8 mouse cellular contexts compared by ENCODE assay signal in genomic region chr1:172082899-172083445, GRCm38 (mm10). TPM values are rescaled to one million over a fixed set of nuclear protein-coding genes. Genes with fewer than 3 reads are reported as not detected.
DNase-seq lines count a peak whose midpoint lies in the region; ATAC-seq and TF ChIP-seq lines count a peak whose summit lies in the region.

No protein-coding gene starts in this region.

- ATAC-seq in megakaryocyte, adult 5-6 weeks (ENCODE audit: poor library complexity, severe bottlenecking) = peak; percentile 64

- H3K9ac ChIP-seq in ES-E14 (ENCODE audit: insufficient read depth, low read depth, low read length, poor library complexity, severe bottlenecking) = peak overlapping the region; percentile 87

- 1% methylated on average over 24 of the region's 24 CpGs for WGBS in heart, embryonic 10.5 days

- peak overlapping the region; percentile 70 for H3K4me3 ChIP-seq in heart, embryonic 10.5 days
- H3K4me3 ChIP-seq in ES-E14 (ENCODE audit: insufficient read depth in 1 of 2, low read depth in 1 of 2, low read length in 2 of 2, poor library complexity in 1 of 2, severe bottlenecking in 1 of 2) = peak overlapping the region; percentile 96 to 98

- H3K27ac ChIP-seq in heart, embryonic 10.5 days = peak overlapping the region; percentile 93
- no peak overlapping the region for H3K27ac ChIP-seq in ES-E14 (ENCODE audit: insufficient read depth, low read depth, low read length, poor library complexity, severe bottlenecking)

- peaks cover 14% of the 10 kb centered on the region; the same call in 1 of the 2 replicates for H3K4me1 ChIP-seq in heart, embryonic 10.5 days
- peaks cover 0 to 2% of the 10 kb centered on the region in 2 experiments; a peak in 2 of 4 replicates for H3K4me1 ChIP-seq in ES-E14 (ENCODE audit: control insufficient read depth in 2 of 2, insufficient read depth in 2 of 2, low read length in 2 of 2, poor library complexity in 1 of 2)

- peaks cover 26% of the 10 kb centered on the region for H3K36me3 ChIP-seq in heart, embryonic 10.5 days
- H3K36me3 ChIP-seq in ES-E14 (ENCODE audit: control insufficient read depth, insufficient read depth, low read length, poor library complexity, severe bottlenecking) = peaks cover 2% of the 10 kb centered on the region; the same call in 1 of the 2 replicates

- no peaks in the 10 kb centered on the region for H3K9me3 ChIP-seq in heart, embryonic 10.5 days
- H3K9me3 ChIP-seq in ES-E14 (ENCODE audit: control insufficient read depth, insufficient read depth, low read depth, low read length) = no peaks in the 10 kb centered on the region

- in situ Hi-C loops in ES-E14 (cut with MboI; ENCODE audit: low sequenced_read_pairs in 2 of 2, unreplicated experiment in 2 of 2) = no loop called here

- H3K27me3 ChIP-seq in heart, embryonic 10.5 days (ENCODE audit: insufficient read depth, poor library complexity, severe bottlenecking) = no peaks in the 10 kb centered on the region

- DNase-seq in heart, embryonic 10.5 days (ENCODE audit: low spot score) = no peak
- no peak for DNase-seq in heart, postnatal 4 days
- no peak for DNase-seq in ES-E14 (ENCODE audit: low read depth, low spot score)
- DNase-seq in forelimb bud, embryonic 11.5 days (ENCODE audit: low read depth, low spot score) = peak; percentile 4
- DNase-seq in thymus, postnatal 10 days (ENCODE audit: low spot score in 2 of 2) = no peak
- DNase-seq in gastrocnemius, postnatal 25 days = no peak
- no peak for DNase-seq in cerebellum, postnatal 25 days

TF ChIP-seq in ES-E14, 5 proteins besides CTCF, POLR2A, EP300 and RAD21:
- TF ChIP-seq HCFC1 (IDR thresholded peaks at IDR 0.05; ENCODE audit: borderline replicate concordance, insufficient read depth, low read length) (peak; percentile 13; the same call in 1 of the 2 replicates), ZNF384 (IDR thresholded peaks at IDR 0.05; ENCODE audit: low read depth, low read length) (no peak), CHD2 (IDR thresholded peaks at IDR 0.05; ENCODE audit: low read depth, low read length) (no peak), ZC3H11A (IDR thresholded peaks at IDR 0.05; ENCODE audit: borderline replicate concordance, low read depth, low read length) (no peak)

RNA-seq across cellular contexts. Expression of gene Ncstn, which starts 0.4 kb away (rescaled TPM):
- polyA plus RNA-seq in heart, embryonic 10.5 days (2016; fragmentation: Nextera tagmentation; extraction: Ambion mirVana) = 107 and 124 TPM in 2 replicates
- 10 to 100 TPM; 65.6 to 67.4 TPM for total RNA-seq in heart, postnatal 4 days (2021)
- total RNA-seq in ES-E14 (2012; rRNA removed) = 40.5 and 59.6 TPM in 2 replicates
- 81.2 and 87.8 TPM in 2 replicates for total RNA-seq in megakaryocyte, adult 5-6 weeks (2015)
- 39.8 and 45.5 TPM in 2 replicates for total RNA-seq in megakaryocyte, adult 5-6 weeks (2017)
- 10 to 100 TPM; 25.7 to 27.1 TPM for total RNA-seq in gastrocnemius, postnatal 25 days (2021)

RNA-seq across cellular contexts. Expression of gene Copa, which starts 0.6 kb away (rescaled TPM):
- polyA plus RNA-seq in heart, embryonic 10.5 days (2016; fragmentation: Nextera tagmentation; extraction: Ambion mirVana) = 188 and 218 TPM in 2 replicates
- 100 to 1,000 TPM; 160 to 167 TPM for total RNA-seq in heart, postnatal 4 days (2021)
- 64.7 and 91.5 TPM in 2 replicates for total RNA-seq in ES-E14 (2012; rRNA removed)
- 120 and 132 TPM in 2 replicates for total RNA-seq in megakaryocyte, adult 5-6 weeks (2015)
- total RNA-seq in megakaryocyte, adult 5-6 weeks (2017) = 122 and 132 TPM in 2 replicates
- total RNA-seq in gastrocnemius, postnatal 25 days (2021) = 10 to 100 TPM; 70.6 to 79.4 TPM

RNA-seq across cellular contexts. Expression of gene Nhlh1, which starts 25.6 kb away (rescaled TPM):
- polyA plus RNA-seq in heart, embryonic 10.5 days (2016; fragmentation: Nextera tagmentation; extraction: Ambion mirVana) = 0.09 TPM in 1 of 2 replicates, not detected in the other
- not detected for total RNA-seq in heart, postnatal 4 days (2021)
- total RNA-seq in ES-E14 (2012; rRNA removed) = not detected in 2 replicates
- not detected in 2 replicates for total RNA-seq in megakaryocyte, adult 5-6 weeks (2015)
- total RNA-seq in megakaryocyte, adult 5-6 weeks (2017) = not detected in 2 replicates
- not detected for total RNA-seq in gastrocnemius, postnatal 25 days (2021)

RNA-seq across cellular contexts. Expression of gene Pex19, which starts 43.6 kb away (rescaled TPM):
- 154 and 161 TPM in 2 replicates for polyA plus RNA-seq in heart, embryonic 10.5 days (2016; fragmentation: Nextera tagmentation; extraction: Ambion mirVana)
- total RNA-seq in heart, postnatal 4 days (2021) = 100 to 1,000 TPM; 129 to 134 TPM
- total RNA-seq in ES-E14 (2012; rRNA removed) = 81.7 and 97.8 TPM in 2 replicates
- total RNA-seq in megakaryocyte, adult 5-6 weeks (2015) = 16.6 and 17.5 TPM in 2 replicates
- total RNA-seq in megakaryocyte, adult 5-6 weeks (2017) = 33.9 and 36.5 TPM in 2 replicates
- total RNA-seq in gastrocnemius, postnatal 25 days (2021) = 10 to 100 TPM; 76.0 to 82.5 TPM

RNA-seq across cellular contexts. Expression of gene Vangl2, which starts 54.7 kb away (rescaled TPM):
- polyA plus RNA-seq in heart, embryonic 10.5 days (2016; fragmentation: Nextera tagmentation; extraction: Ambion mirVana) = 12.8 and 16.0 TPM in 2 replicates
- 10 to 100 TPM; 12.3 to 12.4 TPM for total RNA-seq in heart, postnatal 4 days (2021)
- 25.3 and 46.0 TPM in 2 replicates for total RNA-seq in ES-E14 (2012; rRNA removed)
- 2.1 and 2.8 TPM in 2 replicates for total RNA-seq in megakaryocyte, adult 5-6 weeks (2015)
- 1.8 and 2.5 TPM in 2 replicates for total RNA-seq in megakaryocyte, adult 5-6 weeks (2017)
- under 1 TPM; 0.80 to 1.00 TPM for total RNA-seq in gastrocnemius, postnatal 25 days (2021)
